Mouse (Mus musculus) thymus, postnatal 36 days (tissue): ENCODE measurements around the gene Zbtb12.
"Not testable (repeated sequence)": the region's sequence is repeated elsewhere in the genome, so short reads cannot be mapped to it uniquely, and the experiment has no call there.

Source experiments
- DNase-seq, 2 experiments: peaks; one replicate each; pipeline ENCODE4 v3.0.0; 2022; ENCODE audit warnings: mixed read lengths in 2 of 2

Zbtb12 gene

DNA sequence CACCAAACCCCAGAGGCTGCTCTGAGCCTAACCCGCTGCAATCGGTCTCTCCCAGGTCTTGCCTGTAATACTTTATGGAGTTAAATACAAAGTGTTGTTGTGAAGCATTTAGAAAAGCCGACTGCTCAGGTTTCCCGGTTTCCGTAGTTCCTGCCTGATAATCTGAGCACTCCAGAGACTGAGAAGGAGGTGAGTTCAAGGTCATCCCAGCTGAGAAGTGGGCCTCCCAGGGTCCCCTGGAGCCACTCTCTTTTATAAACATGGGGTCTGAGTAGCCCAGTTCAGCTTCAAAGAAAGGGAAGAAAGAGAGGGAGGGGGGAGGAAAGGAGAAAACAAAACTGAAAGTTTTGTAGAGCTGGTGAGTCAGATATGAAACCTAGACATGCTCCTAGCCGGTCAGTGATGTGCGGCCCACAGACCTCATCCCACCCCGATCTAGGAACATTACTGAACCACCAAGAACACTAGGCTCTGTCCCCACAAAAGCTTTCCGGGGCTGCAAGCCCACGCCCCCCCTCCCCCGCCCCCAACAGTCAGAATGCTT, at the start of gene Zbtb12:
Zbtb12 (plus strand) TSS at position 148 of the 544 bp plus-strand sequence.
- DNase-seq = no peak

- not testable (repeated sequence) for DNase-seq
Measured at GRCm38 (mm10) chr17:34830776-34831175, 48.5 kb upstream of the Zbtb12 start.

GRCm38 (mm10) chr17:34836155-34836855, 43.0 kb upstream of the Zbtb12 start:
- no peak for DNase-seq

- peak; percentile 91 to 94 for DNase-seq
Measured at GRCm38 (mm10) chr17:34836856-34837221, 42.4 kb upstream of the Zbtb12 start, which contains the start of the genes Stk19 and Dxo. Gene Stk19 (minus strand): TSS chr17:34836945. Gene Dxo (plus strand): TSS chr17:34837019.

DNA sequence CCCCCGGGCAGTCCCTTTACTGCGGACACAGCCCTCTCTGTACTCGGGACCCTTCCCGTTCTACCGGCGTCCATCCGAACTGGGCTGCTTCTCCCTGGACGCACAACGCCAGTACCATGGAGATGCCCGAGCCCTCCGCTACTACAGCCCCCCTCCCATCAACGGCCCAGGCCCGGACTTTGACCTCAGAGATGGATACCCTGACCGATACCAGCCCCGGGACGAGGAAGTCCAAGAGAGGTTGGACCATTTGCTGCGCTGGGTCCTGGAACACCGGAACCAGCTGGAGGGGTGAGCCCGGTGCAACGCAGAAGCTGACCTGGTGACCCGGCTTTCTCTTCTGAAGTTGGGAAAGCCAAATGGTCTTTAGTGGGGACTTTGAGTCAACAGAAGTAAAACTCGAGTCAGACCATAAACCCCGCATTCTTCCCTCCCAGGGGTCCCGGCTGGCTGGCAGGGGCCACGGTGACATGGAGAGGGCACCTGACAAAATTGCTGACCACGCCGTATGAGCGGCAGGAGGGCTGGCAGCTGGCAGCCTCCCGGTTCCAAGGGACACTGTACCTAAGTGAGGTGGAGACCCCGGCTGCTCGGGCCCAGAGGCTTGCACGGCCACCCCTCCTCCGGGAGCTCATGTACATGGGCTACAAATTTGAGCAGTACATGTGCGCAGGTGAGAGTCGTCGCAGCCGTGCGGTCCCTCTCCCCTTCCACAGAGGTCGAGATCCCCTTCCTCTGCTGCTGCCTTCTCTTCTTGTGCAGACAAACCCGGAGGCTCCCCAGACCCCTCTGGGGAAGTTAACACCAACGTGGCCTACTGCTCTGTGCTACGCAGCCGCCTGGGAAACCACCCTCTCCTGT, 41.6 kb upstream of the Zbtb12 start:
- DNase-seq = peak; percentile 4 to 46

GRCm38 (mm10) chr17:34838785-34839184, 40.5 kb upstream of the Zbtb12 start:
- no peak for DNase-seq

DNA sequence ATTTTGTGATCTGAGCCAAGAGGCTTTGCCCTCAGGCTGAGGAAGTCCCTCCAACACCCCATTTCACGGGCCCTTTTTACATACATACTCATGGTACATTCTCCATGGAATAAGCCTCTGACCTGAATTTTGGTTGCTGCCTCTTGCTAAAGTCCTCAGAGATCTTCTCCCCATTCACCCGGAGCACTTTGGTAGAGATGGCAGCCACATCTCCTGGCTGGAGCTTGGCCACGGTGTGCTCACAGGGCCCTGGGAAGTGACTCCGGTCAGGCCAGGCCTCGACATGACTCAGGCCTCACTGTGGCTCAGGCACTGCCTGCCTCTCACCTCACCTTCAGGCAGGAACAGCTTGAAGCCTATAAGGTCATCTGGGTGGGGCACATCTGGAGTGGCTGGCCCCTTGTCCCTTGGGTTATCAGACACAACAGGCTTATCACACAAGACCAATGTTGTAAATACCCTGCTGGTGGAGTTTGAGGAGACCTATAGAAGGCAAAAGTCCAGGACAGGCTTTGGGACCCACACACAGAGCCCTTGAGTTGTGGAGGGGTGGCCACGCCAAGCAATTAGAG, 38.5 kb upstream of the Zbtb12 start:
- DNase-seq = no peak

GRCm38 (mm10) chr17:34844884-34845283, 34.4 kb upstream of the Zbtb12 start:
- DNase-seq = no peak

- no peak for DNase-seq
Measured at GRCm38 (mm10) chr17:34847192-34847591, 32.1 kb upstream of the Zbtb12 start.

- no peak for DNase-seq
Measured at GRCm38 (mm10) chr17:34847615-34848014, 31.7 kb upstream of the Zbtb12 start.

- peak; percentile 98 to 99 for DNase-seq
Measured at GRCm38 (mm10) chr17:34849722-34850516, 29.4 kb upstream of the Zbtb12 start, which contains the start of the genes Skiv2l and Nelfe. Gene Skiv2l (minus strand): TSS chr17:34850210. Gene Nelfe (plus strand): TSS chr17:34850391.

GRCm38 (mm10) chr17:34850517-34851125, 28.7 kb upstream of the Zbtb12 start:
- DNase-seq = no peak

GRCm38 (mm10) chr17:34853511-34853910, 25.8 kb upstream of the Zbtb12 start:
- no peak for DNase-seq

DNA sequence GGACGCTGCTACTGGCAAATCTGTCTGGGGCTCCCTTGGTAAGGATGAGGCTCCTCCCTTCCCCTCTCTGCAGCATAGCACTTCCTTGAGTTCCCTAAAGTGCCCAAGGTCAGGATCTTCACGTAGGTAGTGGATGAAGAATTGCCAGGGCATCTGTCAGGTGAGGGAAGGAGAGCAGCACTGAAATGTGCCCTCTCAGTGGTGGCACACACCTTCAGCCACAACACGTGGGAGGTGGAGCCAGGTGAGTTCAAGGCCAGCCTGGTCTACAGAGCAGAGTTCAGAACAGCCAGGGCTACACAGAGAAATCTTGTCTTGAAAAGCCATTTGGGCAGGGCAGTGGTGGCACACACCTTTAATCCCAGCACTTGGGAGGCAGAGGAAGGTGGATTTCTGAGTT, 24.5 kb upstream of the Zbtb12 start:
- no peak for DNase-seq

- peak; percentile 37 to 45 for DNase-seq
Measured at GRCm38 (mm10) chr17:34855825-34856224, 23.5 kb upstream of the Zbtb12 start.

- DNase-seq = no peak
Measured at GRCm38 (mm10) chr17:34858670-34859069, 20.6 kb upstream of the Zbtb12 start.

- no peak for DNase-seq
Measured at GRCm38 (mm10) chr17:34860514-34860913, 18.8 kb upstream of the Zbtb12 start.

- DNase-seq = no peak
Measured at GRCm38 (mm10) chr17:34861704-34862415, 17.4 kb upstream of the Zbtb12 start.

- DNase-seq = no peak
Measured at GRCm38 (mm10) chr17:34862416-34863081, 16.7 kb upstream of the Zbtb12 start, which contains the start of gene Cfb. Gene Cfb (minus strand): TSS chr17:34862518.

- no peak for DNase-seq
Measured at GRCm38 (mm10) chr17:34865981-34866380, 13.3 kb upstream of the Zbtb12 start.
